Mouse (Mus musculus) right cerebral cortex, adult 18-20 months (tissue): ENCODE data around the gene Kitl.

ENCODE experiments used
- DNase-seq: peaks from one replicate; pipeline ENCODE4 v3.0.0; 2022; ENCODE audit warnings: mixed read lengths

The Kitl gene

DNA sequence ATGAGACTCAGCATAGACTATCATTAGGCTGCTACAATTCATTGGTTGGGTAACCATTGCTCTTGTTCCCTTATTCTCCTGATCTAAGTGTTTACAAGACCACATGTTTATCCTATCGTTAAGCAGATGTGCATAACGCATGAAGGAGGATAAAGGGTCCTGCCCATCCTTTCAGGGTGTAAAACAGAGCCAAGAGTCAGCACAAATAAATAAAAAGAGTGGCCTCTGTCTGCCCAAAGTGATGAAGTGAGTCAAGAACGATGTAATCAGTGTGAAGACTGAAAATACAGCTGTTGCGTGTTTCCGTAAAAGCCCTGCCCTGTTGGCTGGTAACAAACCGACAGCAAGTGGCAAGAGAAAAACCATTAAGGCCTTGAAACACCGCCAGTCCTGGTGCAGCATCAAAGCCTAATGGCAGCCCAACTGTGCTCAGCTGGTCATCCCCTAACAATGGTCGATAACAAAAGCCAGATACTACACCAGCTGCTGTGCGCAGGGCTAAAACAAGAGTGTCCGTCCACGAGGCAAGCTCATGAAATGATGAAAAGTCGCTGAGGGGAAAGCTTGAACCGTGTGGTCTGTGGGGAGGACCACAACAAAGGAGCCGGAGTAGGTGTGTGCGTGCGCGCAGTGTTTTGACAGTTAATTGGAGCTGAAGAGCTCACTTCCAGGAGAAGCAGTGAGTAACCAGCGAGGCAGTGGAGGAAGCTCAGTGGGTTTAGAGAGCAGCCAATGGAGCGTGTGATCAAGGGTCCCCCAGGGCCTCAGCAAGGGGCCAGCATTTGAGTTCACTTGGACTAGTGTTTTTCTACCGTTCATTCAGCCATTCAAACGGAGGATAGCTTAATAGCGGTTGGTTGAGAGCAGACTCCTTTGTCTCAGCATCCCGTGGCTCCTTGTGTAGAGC, 112.7 kb downstream of the Kitl start:
- DNase-seq = no peak

DNA sequence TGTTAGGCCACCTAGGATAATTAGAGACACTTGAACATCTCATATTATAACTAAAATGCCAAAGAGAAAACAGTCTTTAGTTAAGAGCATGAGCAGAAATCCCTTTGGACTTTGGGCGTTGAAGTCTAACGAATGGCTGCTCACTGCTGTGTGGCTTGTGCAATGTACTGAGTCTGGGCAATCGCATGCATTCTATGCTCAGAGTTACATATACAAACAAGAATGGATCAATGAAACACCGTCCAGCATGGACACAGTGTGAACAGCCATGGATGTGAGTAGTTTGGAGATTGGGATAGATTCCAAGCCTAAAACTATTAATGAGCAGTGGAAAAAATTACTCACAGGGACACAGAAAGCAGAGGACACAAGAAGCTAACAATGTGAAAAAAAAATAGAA, 116.2 kb downstream of the Kitl start:
- DNase-seq = no peak

GRCm38 (mm10) chr10:100132304-100132703, 116.9 kb downstream of the Kitl start:
- DNase-seq = no peak

DNA sequence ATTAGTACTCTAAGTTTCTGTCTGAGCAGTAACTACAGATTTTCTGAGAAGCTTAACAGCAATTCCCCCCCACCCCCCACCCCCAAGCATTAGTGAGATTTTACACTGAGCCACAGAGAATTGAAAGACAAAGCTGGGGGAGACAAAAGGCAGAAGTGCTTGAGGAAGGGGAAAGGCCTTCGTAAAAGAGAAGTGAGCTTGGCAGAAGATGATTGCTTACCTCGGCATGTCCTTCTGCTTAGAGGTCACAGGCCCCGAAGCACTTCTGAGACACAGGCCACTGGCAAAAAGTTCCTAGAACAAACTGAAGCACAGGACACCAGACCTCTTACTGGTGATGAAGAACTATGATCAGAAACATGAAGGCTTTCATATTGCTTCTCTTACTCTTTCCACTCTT, 123.1 kb downstream of the Kitl start:
- no peak for DNase-seq

- no peak for DNase-seq
These were observed 132.7 kb downstream of the Kitl start for GRCm38 (mm10) chr10:100148123-100148522.
